Mouse (Mus musculus) olfactory bulb, adult 2 months (tissue): ENCODE results near the gene Plvap.

Experiments
- CTCF ChIP-seq: fragments of 200-500 bp; IDR thresholded peaks from 2 replicates; pipeline ENCODE4 v1.5.1; 2012; ENCODE audit warnings: low read depth, mild to moderate bottlenecking, low read length, moderate library complexity; ENCODE audit not compliant: insufficient read depth
- POLR2A ChIP-seq: fragments of 200-500 bp; IDR thresholded peaks from 2 replicates; pipeline ENCODE4 v1.6.1; 2012; ENCODE audit warnings: mild to moderate bottlenecking, low read depth, low read length, moderate library complexity; ENCODE audit not compliant: insufficient read depth

GRCm38 (mm10) chr8:71525226-71526050 is 13.9 kb upstream of the Plvap start, which contains the start of gene Ccdc194:
- no peak for TF ChIP-seq CTCF
- no peak for TF ChIP-seq POLR2A
